ENCODE assay signal across 19 mouse cellular contexts in genomic region chr7:130637811-130638210, GRCm38 (mm10).
DNase-seq lines count a peak whose midpoint lies in the region; ATAC-seq and TF ChIP-seq lines count a peak whose summit lies in the region.
"Had no signal": no experiment of that assay in that cellular context is flagged by ENCODE, and none has a peak within 500 bp of the region (broad histone marks: within the 10 kb centered on the region; RNA-seq: fewer than 3 reads in every experiment).

No protein-coding gene starts in this region.

- no peaks in the 10 kb centered on the region for H3K27me3 ChIP-seq in kidney, postnatal 0 days (ENCODE audit: insufficient read depth, low read length)
- no peaks in the 10 kb centered on the region for H3K27me3 ChIP-seq in embryonic facial prominence, embryonic 11.5 days (ENCODE audit: control insufficient read depth, insufficient read depth, low read length)
- H3K27me3 ChIP-seq in limb, embryonic 14.5 days (ENCODE audit: control insufficient read depth, insufficient read depth, low read length): no peaks in the 10 kb centered on the region
- H3K27me3 ChIP-seq: stomach, embryonic 15.5 days had no signal

- no peak for TF ChIP-seq POLR2A in limb, embryonic 14.5 days (IDR thresholded peaks at IDR 0.05; ENCODE audit: borderline replicate concordance, extremely low read depth, insufficient read depth, insufficient read length)

- H3K9me3 ChIP-seq in kidney, postnatal 0 days (replicated peaks; ENCODE audit: low read length): no peaks in the 10 kb centered on the region
- no peaks in the 10 kb centered on the region for H3K9me3 ChIP-seq in embryonic facial prominence, embryonic 11.5 days (replicated peaks; ENCODE audit: control insufficient read depth, low read length)
- H3K9me3 ChIP-seq in limb, embryonic 14.5 days (ENCODE audit: control insufficient read depth, low read length): no peaks in the 10 kb centered on the region
- H3K9me3 ChIP-seq: midbrain, embryonic 12.5 days; stomach, embryonic 15.5 days had no signal

- TF ChIP-seq CTCF in gastrocnemius, adult 2 months (IDR thresholded peaks at IDR 0.05): no peak
- TF ChIP-seq CTCF in kidney, postnatal 0 days (IDR thresholded peaks at IDR 0.05; ENCODE audit: low read depth): no peak

- intact Hi-C loops in gastrocnemius, adult 2 months (cut with DNase I): no loop called here

- no peaks in the 10 kb centered on the region for H3K36me3 ChIP-seq in kidney, postnatal 0 days (ENCODE audit: insufficient read depth, low read length)
- H3K36me3 ChIP-seq in embryonic facial prominence, embryonic 11.5 days (replicated peaks; ENCODE audit: control insufficient read depth, insufficient read depth, low read depth, low read length): no peaks in the 10 kb centered on the region
- H3K36me3 ChIP-seq in limb, embryonic 14.5 days (ENCODE audit: control insufficient read depth, insufficient read depth, low read length): no peaks in the 10 kb centered on the region
- H3K36me3 ChIP-seq: midbrain, embryonic 12.5 days; stomach, embryonic 15.5 days had no signal

- peak overlapping the region; percentile 56 for H3K27ac ChIP-seq in gastrocnemius, adult 2 months
- H3K27ac ChIP-seq in kidney, postnatal 0 days: no peak overlapping the region
- H3K27ac ChIP-seq in embryonic facial prominence, embryonic 11.5 days (replicated peaks; ENCODE audit: low read depth, low read length): peak overlapping the region; percentile 35; the same call in 1 of the 2 replicates
- H3K27ac ChIP-seq in limb, embryonic 14.5 days (replicated peaks; ENCODE audit: low read depth, low read length): peak overlapping the region; percentile 38; the same call in 1 of the 2 replicates
- H3K27ac ChIP-seq: left cerebral cortex, adult 2 months; macrophage; midbrain, embryonic 12.5 days; stomach, embryonic 15.5 days had no signal

- H3K4me1 ChIP-seq in kidney, postnatal 0 days (replicated peaks; ENCODE audit: insufficient read depth, low read length): peaks cover 8% of the 10 kb centered on the region; the same call in 1 of the 2 replicates
- H3K4me1 ChIP-seq in embryonic facial prominence, embryonic 11.5 days (ENCODE audit: control insufficient read depth, insufficient read depth, low read length): peaks cover 3% of the 10 kb centered on the region; the same call in 1 of the 2 replicates
- peaks cover 17% of the 10 kb centered on the region for H3K4me1 ChIP-seq in limb, embryonic 14.5 days (ENCODE audit: control insufficient read depth, insufficient read depth, low read length)
- H3K4me1 ChIP-seq: stomach, embryonic 15.5 days had no signal

- WGBS in kidney, postnatal 0 days: 17% methylated on average over 6 of the region's 6 CpGs
- 12% methylated on average over 6 of the region's 6 CpGs for WGBS in embryonic facial prominence, embryonic 11.5 days
- WGBS in limb, embryonic 14.5 days: 12% methylated on average over 6 of the region's 6 CpGs

- no peak for DNase-seq in gastrocnemius, adult 2 months
- DNase-seq in gastrocnemius, postnatal 10 days: no peak
- DNase-seq in kidney, postnatal 0 days (ENCODE audit: low spot score): peak; percentile 51
- no peak for DNase-seq in kidney, adult 18-20 months
- DNase-seq in embryonic facial prominence, embryonic 11.5 days (ENCODE audit: low spot score): peak; percentile 46
- DNase-seq in limb, embryonic 14.5 days (ENCODE audit: low spot score): no peak
- no peak for DNase-seq in layer of hippocampus, postnatal 14 days (ENCODE audit: low spot score in 2 of 2)
- no peak for DNase-seq in cerebellum, adult 9-11 months
- DNase-seq: adrenal gland, postnatal 14 days; cerebellum, adult 11-12 months; gastrocnemius, postnatal 14 days; kidney, postnatal 10 days; liver; liver, postnatal 0 days; thymus, adult 2 months had no signal

- ATAC-seq in kidney, postnatal 0 days (replicated peaks; ENCODE audit: low FRiP score, low read depth): no peak
- no peak for ATAC-seq in embryonic facial prominence, embryonic 11.5 days (replicated peaks; ENCODE audit: insufficient number of reproducible peaks, low FRiP score, low TSS enrichment, low read depth)
- no peak for ATAC-seq in limb, embryonic 14.5 days (ENCODE audit: low FRiP score, low read depth)
- ATAC-seq: liver, postnatal 0 days had no signal

- H3K9ac ChIP-seq in kidney, postnatal 0 days (ENCODE audit: low read depth, low read length): no peak overlapping the region
- no peak overlapping the region for H3K9ac ChIP-seq in embryonic facial prominence, embryonic 11.5 days (replicated peaks; ENCODE audit: low read length)
- H3K9ac ChIP-seq in limb, embryonic 14.5 days (ENCODE audit: low read depth, low read length, severe bottlenecking): no peak overlapping the region
- H3K9ac ChIP-seq: liver, postnatal 0 days; midbrain, embryonic 12.5 days; stomach, embryonic 15.5 days had no signal

- 0 out of 2 replicates have a peak overlapping the region, but pooled peaks have one; percentile 5 for H3K4me3 ChIP-seq in gastrocnemius, adult 2 months
- H3K4me3 ChIP-seq in kidney, postnatal 0 days (replicated peaks; ENCODE audit: low read depth, low read length): no peak overlapping the region
- H3K4me3 ChIP-seq in embryonic facial prominence, embryonic 11.5 days (ENCODE audit: low read depth, low read length): no peak overlapping the region
- H3K4me3 ChIP-seq in limb, embryonic 14.5 days (replicated peaks; ENCODE audit: low read length): no peak overlapping the region
- H3K4me3 ChIP-seq: left cerebral cortex, adult 2 months; midbrain, embryonic 12.5 days; stomach, embryonic 15.5 days had no signal

- no peak overlapping the region for H3K4me2 ChIP-seq in kidney, postnatal 0 days (ENCODE audit: low read length)
- no peak overlapping the region for H3K4me2 ChIP-seq in embryonic facial prominence, embryonic 11.5 days (ENCODE audit: low read depth, low read length)
- no peak overlapping the region for H3K4me2 ChIP-seq in limb, embryonic 14.5 days (replicated peaks; ENCODE audit: low read depth, low read length, severe bottlenecking)
- H3K4me2 ChIP-seq: midbrain, embryonic 12.5 days; stomach, embryonic 15.5 days had no signal

Comparison
In these comparisons a context has a peak if more than half of its experiments do, and no peak if none do; other contexts are left out.
1. DNase-seq: peak in kidney, postnatal 0 days (single experiment) and embryonic facial prominence, embryonic 11.5 days (single experiment); none in gastrocnemius, adult 2 months (single experiment), gastrocnemius, postnatal 10 days (single experiment), kidney, adult 18-20 months (single experiment), limb, embryonic 14.5 days (single experiment), layer of hippocampus, postnatal 14 days (0 of 2) and cerebellum, adult 9-11 months (single experiment).